Mouse (Mus musculus) liver, embryonic 16.5 days (tissue): Measurements from ENCODE around the gene Fxyd1. TPM values are rescaled to one million over a fixed set of nuclear protein-coding genes. Genes with fewer than 3 reads are reported as not detected.

Experiments used
- ATAC-seq: fragments of 200-750 bp; cut with Nextera tagmentation; 2 replicates; pipeline ENCODE4 v1.8.0; 2017; ENCODE audit warnings: low read depth, mild to moderate bottlenecking, moderate number of reproducible peaks, moderate library complexity
- H3K27ac ChIP-seq: fragments of 300-500 bp; sonication (generic); 2 replicates; pipeline ENCODE4 v1.5.1; 2014; ENCODE audit warnings: mild to moderate bottlenecking, low read length
- H3K27me3 ChIP-seq: fragments of 300-500 bp; sonication (generic); 2 replicates; pipeline ENCODE4 v1.6.1; 2014; ENCODE audit warnings: low read depth, low read length, mixed read lengths; ENCODE audit not compliant: control insufficient read depth, insufficient read depth
- H3K36me3 ChIP-seq: fragments of 300-500 bp; sonication (generic); 2 replicates; pipeline ENCODE4 v1.6.1; 2014; ENCODE audit warnings: mild to moderate bottlenecking; ENCODE audit not compliant: control insufficient read depth, insufficient read depth
- H3K4me1 ChIP-seq: fragments of 300-500 bp; sonication (generic); 2 replicates; pipeline ENCODE4 v1.6.1; 2014; ENCODE audit warnings: low read depth, low read length, mixed read lengths; ENCODE audit not compliant: control insufficient read depth
- H3K4me2 ChIP-seq: fragments of 300-500 bp; sonication (generic); 2 replicates; pipeline ENCODE4 v1.6.1; 2014; ENCODE audit warnings: low read depth, low read length, mixed read lengths
- H3K4me3 ChIP-seq: fragments of 300-500 bp; sonication (generic); 2 replicates; pipeline ENCODE4 v1.5.1; 2014; ENCODE audit warnings: low read depth, mild to moderate bottlenecking, low read length
- H3K9ac ChIP-seq: fragments of 300-500 bp; sonication (generic); 2 replicates; pipeline ENCODE4 v1.6.1; 2014; ENCODE audit warnings: low read depth, low read length
- H3K9me3 ChIP-seq: fragments of 300-500 bp; sonication (generic); replicated peaks from 2 replicates; pipeline ENCODE4 v1.6.1; 2016; ENCODE audit warnings: low read length; ENCODE audit not compliant: control insufficient read depth
- WGBS: fragments of 180-500 bp; shearing (Covaris S2); extraction: QIAGEN DNeasy Blood & Tissue Kit; methylation state at CpG from one replicate; pipeline ENCODE4 v1.1.7; 2014; ENCODE audit not compliant: insufficient replicate concordance; 5-methylcytosine and 5-hydroxymethylcytosine counted together
- polyA plus RNA-seq: library from polyadenylated mRNA; unstranded; fragments of >200 nt; fragmentation: Nextera tagmentation; extraction: Ambion mirVana; gene quantifications from 2 replicates; pipeline ENCODE4 v1.2.1, GENCODE M21; 2015

The Fxyd1 gene
- polyA plus RNA-seq, 1 experiment from 2014 or later: 130 TPM

GRCm38 (mm10) chr7:31081106-31081505 is 24.1 kb upstream of the Fxyd1 start:
- Histone ChIP-seq H3K27ac (no peak overlapping the region), H3K36me3 (no peaks in the 10 kb centered on the region), H3K4me3 (no peak overlapping the region), H3K27me3 (no peaks in the 10 kb centered on the region), H3K9me3 (no peaks in the 10 kb centered on the region), H3K9ac (no peak overlapping the region), H3K4me1 (no peaks in the 10 kb centered on the region; the same call in 1 of the 2 replicates), H3K4me2 (no peak overlapping the region)
- no peak for ATAC-seq
- 24% methylated on average over 1 of the region's 1 CpGs for WGBS

DNA sequence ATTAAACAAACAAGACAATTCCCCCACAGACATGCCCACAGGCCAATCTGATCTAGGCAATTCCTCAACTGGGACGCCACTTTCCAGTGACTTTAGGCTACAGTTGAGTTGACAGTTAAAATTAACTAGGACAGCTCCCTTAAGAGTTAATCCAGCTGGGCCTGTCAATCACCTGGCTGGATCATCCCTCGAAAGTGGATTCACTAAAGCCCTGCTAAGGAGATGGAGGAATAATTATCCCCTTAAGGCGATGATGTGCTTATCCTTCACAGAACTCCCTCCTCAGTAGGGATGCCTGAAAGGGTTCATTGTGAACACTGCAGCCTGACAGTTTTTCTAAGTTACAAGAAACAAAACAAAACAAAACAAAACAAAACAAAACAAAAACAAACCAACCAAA is 23.6 kb upstream of the Fxyd1 start:
- H3K9me3 ChIP-seq: no peaks in the 10 kb centered on the region
- H3K4me3 ChIP-seq: no peak overlapping the region
- H3K27ac ChIP-seq: no peak overlapping the region
- no peak overlapping the region for H3K9ac ChIP-seq
- H3K4me1 ChIP-seq: no peaks in the 10 kb centered on the region; the same call in 1 of the 2 replicates
- H3K36me3 ChIP-seq: no peaks in the 10 kb centered on the region
- 68% methylated on average over 3 of the region's 3 CpGs for WGBS
- no peak for ATAC-seq
- H3K4me2 ChIP-seq: no peak overlapping the region
- no peaks in the 10 kb centered on the region for H3K27me3 ChIP-seq

DNA sequence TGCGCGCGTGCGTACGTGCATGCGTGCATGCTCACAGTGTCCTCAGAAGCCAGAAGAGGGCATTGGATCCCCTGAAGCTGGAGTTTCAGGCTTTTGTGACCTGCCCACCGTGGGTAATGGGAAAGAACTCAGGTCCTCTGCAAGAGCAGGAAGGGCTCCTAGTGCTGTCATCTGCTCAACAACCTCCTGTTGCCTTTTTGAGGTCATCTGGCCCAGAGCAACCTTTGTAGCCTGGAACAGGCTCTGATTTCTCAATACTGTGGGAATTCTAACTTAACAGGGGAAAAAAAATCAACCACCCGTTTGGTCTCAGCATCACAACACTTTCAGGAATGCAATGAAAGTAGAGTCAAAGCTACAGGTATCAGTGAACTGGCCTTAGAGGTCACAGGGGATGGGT is 22.7 kb upstream of the Fxyd1 start:
- Histone ChIP-seq H3K27ac (no peak overlapping the region), H3K4me3 (no peak overlapping the region), H3K9ac (no peak overlapping the region), H3K36me3 (no peaks in the 10 kb centered on the region), H3K9me3 (no peaks in the 10 kb centered on the region), H3K4me2 (no peak overlapping the region), H3K4me1 (no peaks in the 10 kb centered on the region; the same call in 1 of the 2 replicates), H3K27me3 (no peaks in the 10 kb centered on the region)
- WGBS: 67% methylated on average over 8 of the region's 8 CpGs
- ATAC-seq: peak; percentile 37; the same call in 1 of the 2 replicates

DNA sequence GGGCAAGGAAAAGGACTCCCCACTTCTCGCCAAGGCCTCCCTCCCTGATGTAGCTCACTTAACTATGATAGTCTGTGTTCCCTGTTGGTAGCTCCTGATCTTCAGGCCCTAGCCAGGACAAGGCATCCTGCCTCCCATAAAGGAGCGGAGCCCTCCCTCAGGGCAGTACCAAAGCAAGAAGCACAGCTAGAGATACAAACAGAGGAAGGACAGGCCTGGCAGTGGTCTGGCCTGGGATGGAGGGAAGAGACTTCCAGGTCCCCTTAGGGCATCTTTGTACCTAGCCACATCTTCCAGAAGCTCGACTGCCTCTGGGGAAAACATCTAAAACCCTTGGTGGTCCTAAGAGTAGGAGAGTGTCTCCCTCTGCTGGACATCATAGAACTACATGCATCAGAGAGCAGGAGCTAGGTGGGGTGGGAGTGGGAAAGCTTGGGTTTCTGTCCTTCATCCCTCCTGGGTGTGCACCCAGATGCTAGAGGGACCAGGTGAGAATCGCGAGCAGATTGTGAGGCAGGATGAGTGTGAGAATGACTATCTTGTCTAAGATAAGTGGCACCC is 21.0 kb upstream of the Fxyd1 start:
- no peak overlapping the region for H3K4me2 ChIP-seq
- WGBS: 30% methylated on average over 5 of the region's 5 CpGs
- no peak overlapping the region for H3K9ac ChIP-seq
- no peak for ATAC-seq
- no peaks in the 10 kb centered on the region for H3K9me3 ChIP-seq
- H3K27ac ChIP-seq: no peak overlapping the region
- H3K27me3 ChIP-seq: no peaks in the 10 kb centered on the region
- no peaks in the 10 kb centered on the region for H3K36me3 ChIP-seq
- H3K4me1 ChIP-seq: no peaks in the 10 kb centered on the region; the same call in 1 of the 2 replicates
- H3K4me3 ChIP-seq: no peak overlapping the region

GRCm38 (mm10) chr7:31077470-31077869 is 20.5 kb upstream of the Fxyd1 start:
- no peak overlapping the region for H3K9ac ChIP-seq
- no peak overlapping the region for H3K4me2 ChIP-seq
- no peak overlapping the region for H3K4me3 ChIP-seq
- H3K27me3 ChIP-seq: no peaks in the 10 kb centered on the region
- no peaks in the 10 kb centered on the region for H3K36me3 ChIP-seq
- H3K4me1 ChIP-seq: no peaks in the 10 kb centered on the region; the same call in 1 of the 2 replicates
- H3K27ac ChIP-seq: no peak overlapping the region
- WGBS: 47% methylated on average over 6 of the region's 6 CpGs
- no peaks in the 10 kb centered on the region for H3K9me3 ChIP-seq
- no peak for ATAC-seq

DNA sequence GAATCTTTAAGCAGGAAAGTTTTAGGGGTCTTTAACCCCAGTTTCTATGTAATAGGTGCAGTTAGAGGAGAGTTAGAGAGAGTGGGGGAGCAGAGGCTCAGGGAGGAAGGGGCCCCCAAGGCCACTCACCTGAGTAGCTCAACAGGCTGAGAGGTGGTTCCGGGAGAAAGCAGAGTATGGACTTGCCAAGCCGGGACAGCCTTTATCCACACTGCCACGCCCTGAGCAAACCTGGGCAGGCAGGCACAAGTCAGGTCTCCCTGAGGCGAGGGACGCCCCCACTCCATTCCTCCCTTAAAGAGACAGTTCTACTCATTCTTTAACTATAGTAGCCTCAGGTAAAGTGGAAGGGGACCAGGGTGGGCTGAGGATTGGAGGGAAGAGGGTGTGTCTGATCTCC is 19.5 kb upstream of the Fxyd1 start, which contains the start of gene Fxyd3:
Gene Fxyd3, minus strand, starts transcription at position 213 of the 400 bp plus-strand sequence.
- Histone ChIP-seq H3K9me3 (no peaks in the 10 kb centered on the region), H3K9ac (no peak within 1 kb of the TSS), H3K4me2 (no peak within 1 kb of the TSS), H3K4me3 (no peak within 1 kb of the TSS), H3K4me1 (no peaks in the 10 kb centered on the region; the same call in 1 of the 2 replicates), H3K36me3 (no peaks in the 10 kb centered on the region), H3K27me3 (no peaks in the 10 kb centered on the region), H3K27ac (no peak within 1 kb of the TSS)
- ATAC-seq: no peak
- 43% methylated on average over 5 of the region's 5 CpGs for WGBS

- H3K27ac ChIP-seq: no peak overlapping the region
- 48% methylated on average over 5 of the region's 5 CpGs for WGBS
- H3K27me3 ChIP-seq: no peaks in the 10 kb centered on the region
- no peaks in the 10 kb centered on the region for H3K9me3 ChIP-seq
- H3K4me3 ChIP-seq: no peak overlapping the region
- no peak for ATAC-seq
- H3K36me3 ChIP-seq: no peaks in the 10 kb centered on the region
- H3K4me1 ChIP-seq: no peaks in the 10 kb centered on the region; the same call in 1 of the 2 replicates
- no peak overlapping the region for H3K4me2 ChIP-seq
- H3K9ac ChIP-seq: no peak overlapping the region
Measured at GRCm38 (mm10) chr7:31074713-31075069, 17.7 kb upstream of the Fxyd1 start.

DNA sequence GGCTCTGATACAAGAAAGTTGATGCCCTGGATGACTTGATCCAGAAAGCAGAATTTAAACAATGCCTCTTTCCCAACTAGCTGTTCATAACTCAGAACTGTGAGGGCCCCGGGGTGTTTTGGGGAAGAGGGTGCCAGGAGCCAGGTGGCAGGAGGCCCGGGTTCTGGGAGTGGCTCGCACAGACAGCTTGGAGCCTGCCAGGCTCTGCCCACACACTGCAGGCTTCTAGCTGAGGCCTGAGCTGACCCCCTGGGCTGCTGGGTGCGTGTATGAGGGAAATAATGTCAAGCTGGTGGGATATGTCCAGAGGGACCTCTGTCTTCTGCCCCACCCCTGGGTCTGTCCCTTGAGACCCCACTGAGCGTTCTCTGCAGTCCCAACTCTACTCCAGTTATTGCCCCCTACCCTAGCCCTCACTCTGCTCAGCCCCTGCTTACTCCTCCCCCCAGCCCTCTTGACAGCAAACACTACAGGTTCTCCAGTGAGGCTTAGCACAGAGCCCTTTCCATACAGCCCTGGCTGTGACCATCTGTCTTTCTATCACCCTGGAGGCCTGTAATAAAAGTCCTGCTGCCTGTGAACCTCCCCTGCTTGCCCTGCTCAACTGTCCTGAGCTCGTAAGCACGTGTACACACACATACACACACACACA is 17.2 kb upstream of the Fxyd1 start:
- H3K4me1 ChIP-seq: no peaks in the 10 kb centered on the region; the same call in 1 of the 2 replicates
- H3K9ac ChIP-seq: no peak overlapping the region
- H3K36me3 ChIP-seq: no peaks in the 10 kb centered on the region
- no peak overlapping the region for H3K4me3 ChIP-seq
- 49% methylated on average over 7 of the region's 7 CpGs for WGBS
- no peak overlapping the region for H3K4me2 ChIP-seq
- no peaks in the 10 kb centered on the region for H3K9me3 ChIP-seq
- no peaks in the 10 kb centered on the region for H3K27me3 ChIP-seq
- ATAC-seq: no peak
- no peak overlapping the region for H3K27ac ChIP-seq

- Histone ChIP-seq H3K27me3 (no peaks in the 10 kb centered on the region), H3K9me3 (no peaks in the 10 kb centered on the region), H3K4me1 (no peaks in the 10 kb centered on the region), H3K4me3 (no peak overlapping the region), H3K27ac (no peak overlapping the region), H3K4me2 (no peak overlapping the region), H3K9ac (no peak overlapping the region), H3K36me3 (no peaks in the 10 kb centered on the region)
- no peak for ATAC-seq
Measured at GRCm38 (mm10) chr7:31073546-31073945, 16.5 kb upstream of the Fxyd1 start.
